Mouse (Mus musculus): ENCODE measurements around the gene Taar5. TPM values are rescaled to one million over a fixed set of nuclear protein-coding genes. Genes with fewer than 3 reads are reported as not detected.

Gene Taar5
- polyA plus RNA-seq, 1 experiment from 2014 or later, result not detected

GRCm38 (mm10) chr10:24008143-24008542 is 37.6 kb downstream of the Taar5 start:
- peaks cover 12% of the 10 kb centered on the region for H3K27me3 ChIP-seq
- POLR2A ChIA-PET, result no interaction called here
- CTCF ChIA-PET, result no interaction called here
- ATAC-seq (no peak), DNase-seq (ENCODE audit: low read depth, low spot score) (no peak)
- no peak for TF ChIP-seq CTCF (IDR thresholded peaks at IDR 0.05)
- in situ Hi-C loops (cut with MboI; ENCODE audit: low pct_unique_long_range_greater_than_20kb), result no loop called here

Other genes starting within 250 kb of the Taar5 start
- 365 TPM for gene Rps12, start 183.4 kb upstream of the Taar5 start, polyA plus RNA-seq (2021)
- 8.0 TPM for gene Slc18b1, start 173.7 kb upstream of the Taar5 start, polyA plus RNA-seq (2021)
- gene Vnn3, start 119.2 kb upstream of the Taar5 start, polyA plus RNA-seq (2021), result not detected
- gene Vnn1, start 76.0 kb upstream of the Taar5 start, polyA plus RNA-seq (2021), result 0.21 TPM
- not detected for gene Taar1, start 50.4 kb upstream of the Taar5 start, polyA plus RNA-seq (2021)
- gene Taar2, start 32.1 kb upstream of the Taar5 start, polyA plus RNA-seq (2021), result not detected
- not detected for gene Taar3, start 21.1 kb upstream of the Taar5 start, polyA plus RNA-seq (2021)
- gene Taar4, start 10.2 kb upstream of the Taar5 start, polyA plus RNA-seq (2021), result not detected
- gene Taar6, start 14.9 kb downstream of the Taar5 start, polyA plus RNA-seq (2021), result not detected
- gene Taar7a, start 22.8 kb downstream of the Taar5 start, polyA plus RNA-seq (2021), result not detected
- gene Taar7b, start 29.2 kb downstream of the Taar5 start, polyA plus RNA-seq (2021), result not detected
- not detected for gene Taar7d, start 56.5 kb downstream of the Taar5 start, polyA plus RNA-seq (2021)
- gene Taar7e, start 66.9 kb downstream of the Taar5 start, polyA plus RNA-seq (2021), result not detected
- not detected for gene Taar7f, start 78.8 kb downstream of the Taar5 start, polyA plus RNA-seq (2021)
- gene Taar8a, start 105.8 kb downstream of the Taar5 start, polyA plus RNA-seq (2021), result not detected
- not detected for gene Taar8b, start 121.6 kb downstream of the Taar5 start, polyA plus RNA-seq (2021)
- gene Taar8c, start 131.2 kb downstream of the Taar5 start, polyA plus RNA-seq (2021), result not detected
- not detected for gene Taar9, start 138.8 kb downstream of the Taar5 start, polyA plus RNA-seq (2021)
- gene Stx7, start 178.6 kb downstream of the Taar5 start, polyA plus RNA-seq (2021), result 145 TPM